Mouse (Mus musculus): ENCODE results near the gene Prrc2b. TPM values are rescaled to one million over a fixed set of nuclear protein-coding genes. Genes with fewer than 3 reads are reported as not detected.

Gene Prrc2b
- total RNA-seq, 2 experiments from 2014 or later: 12.8 to 32.6 TPM

- ATAC-seq (replicated peaks; ENCODE audit: poor library complexity, severe bottlenecking): no peak
These were observed 67.9 kb downstream of the Prrc2b start for GRCm38 (mm10) chr2:32218541-32219334.

- no peak for ATAC-seq (replicated peaks; ENCODE audit: poor library complexity, severe bottlenecking)
These were observed 68.6 kb downstream of the Prrc2b start for GRCm38 (mm10) chr2:32219501-32219900.

- no peak for ATAC-seq (replicated peaks; ENCODE audit: poor library complexity, severe bottlenecking)
These were observed 69.1 kb downstream of the Prrc2b start for GRCm38 (mm10) chr2:32220021-32220420.

- no peak for ATAC-seq (replicated peaks; ENCODE audit: poor library complexity, severe bottlenecking)
These were observed 70.1 kb downstream of the Prrc2b start for GRCm38 (mm10) chr2:32220969-32221368.

- ATAC-seq (replicated peaks; ENCODE audit: poor library complexity, severe bottlenecking): no peak
These were observed 70.7 kb downstream of the Prrc2b start for GRCm38 (mm10) chr2:32221577-32221976.

- no peak for ATAC-seq (replicated peaks; ENCODE audit: poor library complexity, severe bottlenecking)
These were observed 71.2 kb downstream of the Prrc2b start for GRCm38 (mm10) chr2:32222057-32222456.

- no peak for ATAC-seq (replicated peaks; ENCODE audit: poor library complexity, severe bottlenecking)
These were observed 84.6 kb downstream of the Prrc2b start for GRCm38 (mm10) chr2:32235433-32235832.

- peak; percentile 91 for ATAC-seq (replicated peaks; ENCODE audit: poor library complexity, severe bottlenecking)
These were observed 85.2 kb downstream of the Prrc2b start, which contains the start of gene Pomt1 for GRCm38 (mm10) chr2:32235886-32236759. Pomt1 (plus strand) TSS chr2:32236590.

- peak; percentile 40 for ATAC-seq (replicated peaks; ENCODE audit: poor library complexity, severe bottlenecking)
These were observed 86.0 kb downstream of the Prrc2b start for GRCm38 (mm10) chr2:32236760-32237487.

GRCm38 (mm10) chr2:32237571-32237970 lies 86.7 kb downstream of the Prrc2b start:
- no peak for ATAC-seq (replicated peaks; ENCODE audit: poor library complexity, severe bottlenecking)

- ATAC-seq (replicated peaks; ENCODE audit: poor library complexity, severe bottlenecking): no peak
These were observed 88.0 kb downstream of the Prrc2b start for GRCm38 (mm10) chr2:32238708-32239435.

- ATAC-seq (replicated peaks; ENCODE audit: poor library complexity, severe bottlenecking): no peak
These were observed 89.7 kb downstream of the Prrc2b start for GRCm38 (mm10) chr2:32240591-32240990.

GRCm38 (mm10) chr2:32242986-32243385 lies 92.1 kb downstream of the Prrc2b start:
- ATAC-seq (replicated peaks; ENCODE audit: poor library complexity, severe bottlenecking): no peak

GRCm38 (mm10) chr2:32246741-32247140 lies 95.9 kb downstream of the Prrc2b start:
- no peak for ATAC-seq (replicated peaks; ENCODE audit: poor library complexity, severe bottlenecking)

GRCm38 (mm10) chr2:32248377-32249361 lies 97.8 kb downstream of the Prrc2b start:
- no peak for ATAC-seq (replicated peaks; ENCODE audit: poor library complexity, severe bottlenecking)

GRCm38 (mm10) chr2:32251791-32252527 lies 101.1 kb downstream of the Prrc2b start:
- ATAC-seq (replicated peaks; ENCODE audit: poor library complexity, severe bottlenecking): no peak

- no peak for ATAC-seq (replicated peaks; ENCODE audit: poor library complexity, severe bottlenecking)
These were observed 101.8 kb downstream of the Prrc2b start for GRCm38 (mm10) chr2:32252658-32253057.

GRCm38 (mm10) chr2:32253352-32253751 lies 102.5 kb downstream of the Prrc2b start:
- ATAC-seq (replicated peaks; ENCODE audit: poor library complexity, severe bottlenecking): no peak
